Mouse (Mus musculus): Measurements from ENCODE around the gene Rabep1.

GRCm38 (mm10) chr11:70977293-70977692 lies 132.7 kb downstream of the Rabep1 start:
- TF ChIP-seq CTCF (IDR thresholded peaks at IDR 0.05; ENCODE audit: low read depth) (no peak), EP300 (IDR thresholded peaks at IDR 0.05; ENCODE audit: low read depth) (no peak)
